Mouse (Mus musculus) myocyte (in vitro differentiated cells): Measurements from ENCODE around the gene Pde4d.

ENCODE experiments used
- MAX ChIP-seq: IDR thresholded peaks from one replicate; pipeline ENCODE4 v1.6.1; 2011; ENCODE audit warnings: low read depth, mild to moderate bottlenecking, control low read depth
- MYOD1 ChIP-seq, 3 experiments: IDR thresholded peaks; one replicate each; pipeline ENCODE4 v1.6.1; 2011; ENCODE audit warnings: control low read depth in 2 of 3, low read depth in 2 of 3, mild to moderate bottlenecking in 2 of 3, moderate library complexity in 1 of 3; ENCODE audit not compliant: insufficient read length in 2 of 3, control insufficient read depth in 1 of 3
- MYOG ChIP-seq, 3 experiments: IDR thresholded peaks; one replicate each; pipeline ENCODE4 v1.6.1; 2011; ENCODE audit warnings: control low read depth in 2 of 3, low read depth in 2 of 3, mild to moderate bottlenecking in 2 of 3; ENCODE audit not compliant: insufficient read length in 2 of 3, control insufficient read depth in 1 of 3, insufficient read depth in 1 of 3
- POLR2A ChIP-seq: IDR thresholded peaks from one replicate; pipeline ENCODE4 v1.6.1; 2011; ENCODE audit warnings: low read depth, mild to moderate bottlenecking, control low read depth, moderate library complexity; ENCODE audit not compliant: insufficient read length

DNA sequence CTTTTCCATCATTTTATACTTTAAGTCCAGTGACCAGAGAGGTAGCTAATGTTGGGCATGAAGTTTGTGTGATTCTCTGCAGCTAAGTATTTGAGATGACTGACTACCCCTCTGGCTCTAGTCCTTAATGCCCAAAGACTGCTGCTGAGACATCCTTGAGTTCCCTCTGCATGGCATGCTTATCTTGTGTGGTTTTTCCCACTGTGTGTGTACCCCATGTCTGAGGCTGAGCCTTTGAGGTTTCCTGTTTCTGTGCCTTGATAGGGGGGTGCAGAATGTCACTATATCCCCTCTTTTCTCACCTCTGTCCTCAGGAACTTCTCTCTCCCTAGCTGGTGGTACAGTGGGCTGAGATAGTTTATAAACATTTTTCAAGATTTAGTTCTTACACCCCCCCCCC lies 14.1 kb upstream of the Pde4d start:
- TF ChIP-seq MYOD1 (IDR thresholded peaks at IDR 0.05; ENCODE audit: control insufficient read depth in 1 of 3, insufficient read length in 2 of 3, low read depth in 2 of 3) = no peak
- TF ChIP-seq POLR2A = no peak
- TF ChIP-seq MAX = no peak
- TF ChIP-seq MYOG (IDR thresholded peaks at IDR 0.05; ENCODE audit: control insufficient read depth in 1 of 3, insufficient read depth in 1 of 3, insufficient read length in 2 of 3, low read depth in 2 of 3) = no peak
